Mouse (Mus musculus) lung, embryonic 16.5 days (tissue): Measurements from ENCODE around the gene Trhr2. TPM values are rescaled to one million over a fixed set of nuclear protein-coding genes. Genes with fewer than 3 reads are reported as not detected.

Experiments
- polyA plus RNA-seq: library from polyadenylated mRNA; unstranded; fragments of >200 nt; fragmentation: Nextera tagmentation; extraction: Ambion mirVana; gene quantifications from 2 replicates; pipeline ENCODE4 v1.2.1, GENCODE M21; 2015

Gene Trhr2
- polyA plus RNA-seq, 1 experiment from 2014 or later = not detected

Other genes with a start within 250 kb of the Trhr2 start
- 0.82 and 1.2 TPM in 2 replicates for gene Zfpm1, start 78.6 kb downstream of the Trhr2 start, polyA plus RNA-seq
- gene Zc3h18, start 15.9 kb upstream of the Trhr2 start, polyA plus RNA-seq = 37.3 and 41.3 TPM in 2 replicates
- gene Il17c, start 61.3 kb upstream of the Trhr2 start, polyA plus RNA-seq = not detected in 2 replicates
- gene Cyba, start 72.2 kb upstream of the Trhr2 start, polyA plus RNA-seq = 219 and 241 TPM in 2 replicates
- gene Mvd, start 82.7 kb upstream of the Trhr2 start, polyA plus RNA-seq = 19.8 and 20.6 TPM in 2 replicates
- 1.3 and 1.5 TPM in 2 replicates for gene Snai3, start 100.0 kb upstream of the Trhr2 start, polyA plus RNA-seq
- 38.1 and 40.1 TPM in 2 replicates for gene Rnf166, start 115.3 kb upstream of the Trhr2 start, polyA plus RNA-seq
- gene Ctu2, start 115.4 kb upstream of the Trhr2 start, polyA plus RNA-seq = 34.7 and 36.9 TPM in 2 replicates
- gene Piezo1, start 190.6 kb upstream of the Trhr2 start, polyA plus RNA-seq = 23.3 and 30.0 TPM in 2 replicates
- gene Cdt1, start 207.3 kb upstream of the Trhr2 start, polyA plus RNA-seq = 39.1 and 41.1 TPM in 2 replicates
- 279 and 290 TPM in 2 replicates for gene Aprt, start 216.2 kb upstream of the Trhr2 start, polyA plus RNA-seq